ENCODE assay signal across 24 mouse cellular contexts in the genomic region with DNA sequence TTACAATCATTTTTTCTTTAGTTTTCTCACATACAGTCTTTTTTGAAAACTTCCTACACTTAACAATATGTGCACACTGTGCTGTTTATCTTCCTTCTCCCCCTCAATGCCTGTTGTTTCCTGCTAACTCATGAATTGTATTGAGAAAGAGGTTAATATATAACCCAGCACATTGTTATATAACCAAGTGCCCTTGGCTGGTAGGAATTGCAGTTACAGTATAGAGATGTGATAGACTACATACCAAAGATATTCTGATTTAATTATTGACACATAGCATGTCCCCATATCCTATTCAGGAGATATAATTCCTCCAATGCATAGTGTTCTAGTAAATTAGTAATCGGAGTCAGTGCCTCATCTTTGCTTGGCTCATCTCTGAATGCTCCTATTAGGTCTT.
DNase-seq lines count a peak whose midpoint lies in the region; ATAC-seq and TF ChIP-seq lines count a peak whose summit lies in the region.
"Had no signal": no experiment of that assay in that cellular context is flagged by ENCODE, and none has a peak within 500 bp of the region (broad histone marks: within the 10 kb centered on the region; RNA-seq: fewer than 3 reads in every experiment).

No protein-coding gene starts in this region.

- no peak overlapping the region for H3K4me2 ChIP-seq in kidney, embryonic 14.5 days (replicated peaks; ENCODE audit: low read depth, low read length)
- H3K4me2 ChIP-seq in kidney, embryonic 15.5 days = no peak overlapping the region
- H3K4me2 ChIP-seq in kidney, postnatal 0 days (ENCODE audit: low read length) = no peak overlapping the region
- H3K4me2 ChIP-seq in intestine, embryonic 16.5 days (ENCODE audit: low read depth, low read length) = no peak overlapping the region
- H3K4me2 ChIP-seq: embryonic facial prominence, embryonic 13.5 days; embryonic facial prominence, embryonic 15.5 days; forebrain, embryonic 12.5 days had no signal

- TF ChIP-seq POLR2A in kidney, adult 2 months (IDR thresholded peaks at IDR 0.05; ENCODE audit: low read depth, low read length) = no peak

- H3K4me3 ChIP-seq in kidney, adult 2 months (ENCODE audit: insufficient read depth, low read depth, low read length) = no peak overlapping the region
- no peak overlapping the region for H3K4me3 ChIP-seq in kidney, embryonic 14.5 days (ENCODE audit: low read length)
- H3K4me3 ChIP-seq in kidney, embryonic 15.5 days (replicated peaks) = no peak overlapping the region
- no peak overlapping the region for H3K4me3 ChIP-seq in kidney, postnatal 0 days (replicated peaks; ENCODE audit: low read depth, low read length)
- H3K4me3 ChIP-seq in intestine, embryonic 16.5 days (ENCODE audit: low read length) = no peak overlapping the region
- H3K4me3 ChIP-seq: embryonic facial prominence, embryonic 13.5 days; embryonic facial prominence, embryonic 15.5 days; erythroblast, embryonic 14.5 days; forebrain, embryonic 10.5 days; forebrain, embryonic 12.5 days had no signal

- no peak overlapping the region for H3K9ac ChIP-seq in kidney, embryonic 14.5 days (ENCODE audit: low read depth, low read length)
- no peak overlapping the region for H3K9ac ChIP-seq in kidney, embryonic 15.5 days
- H3K9ac ChIP-seq in kidney, postnatal 0 days (ENCODE audit: low read depth, low read length) = no peak overlapping the region
- H3K9ac ChIP-seq in intestine, embryonic 16.5 days (ENCODE audit: low read depth, low read length) = no peak overlapping the region
- H3K9ac ChIP-seq: embryonic facial prominence, embryonic 13.5 days; embryonic facial prominence, embryonic 15.5 days; forebrain, embryonic 12.5 days had no signal

- no peaks in the 10 kb centered on the region for H3K9me3 ChIP-seq in kidney, embryonic 14.5 days (ENCODE audit: control insufficient read depth, low read length)
- no peaks in the 10 kb centered on the region for H3K9me3 ChIP-seq in kidney, embryonic 15.5 days (replicated peaks)
- no peaks in the 10 kb centered on the region for H3K9me3 ChIP-seq in kidney, postnatal 0 days (replicated peaks; ENCODE audit: low read length)
- no peaks in the 10 kb centered on the region for H3K9me3 ChIP-seq in intestine, embryonic 16.5 days (ENCODE audit: control insufficient read depth, low read length)
- H3K9me3 ChIP-seq: embryonic facial prominence, embryonic 13.5 days; embryonic facial prominence, embryonic 15.5 days; forebrain, embryonic 10.5 days; forebrain, embryonic 12.5 days had no signal

- peak; percentile 39 for DNase-seq in kidney, adult 2 months
- no peak for DNase-seq in kidney, adult 18-20 months
- DNase-seq in kidney, postnatal 0 days (ENCODE audit: low spot score) = peak; percentile 4
- no peak for DNase-seq in kidney, postnatal 25 days
- no peak for DNase-seq in ovary, postnatal 14 days (ENCODE audit: low spot score)
- DNase-seq: adrenal gland, adult 2 months; adrenal gland, postnatal 10 days; adrenal gland, postnatal 25 days; cerebellum, adult 11 months; cerebellum, adult 18-20 months; cerebellum, adult 8-10 months; cerebellum, adult 9-11 months; cerebellum, postnatal 14 days; cerebellum, postnatal 36 days; embryo, embryonic 11 days had no signal

- TF ChIP-seq CTCF in kidney, adult 2 months (conservative IDR thresholded peaks at IDR 0.05; ENCODE audit: insufficient read depth, insufficient read length, low read depth, low read length) = no peak
- no peak for TF ChIP-seq CTCF in kidney, postnatal 0 days (IDR thresholded peaks at IDR 0.05; ENCODE audit: low read depth)

- WGBS in kidney, adult 2 months = 84% methylated on average over 1 of the region's 1 CpGs
- WGBS in kidney, embryonic 14.5 days = 98% methylated on average over 1 of the region's 1 CpGs
- 96% methylated on average over 1 of the region's 1 CpGs for WGBS in kidney, embryonic 15.5 days
- 89% methylated on average over 1 of the region's 1 CpGs for WGBS in kidney, postnatal 0 days
- 85% methylated on average over 1 of the region's 1 CpGs for WGBS in intestine, embryonic 16.5 days

- no peaks in the 10 kb centered on the region for H3K36me3 ChIP-seq in kidney, adult 2 months (ENCODE audit: control insufficient read depth, insufficient read depth, low read length)
- H3K36me3 ChIP-seq in kidney, embryonic 14.5 days (ENCODE audit: control insufficient read depth, insufficient read depth, low read length) = no peaks in the 10 kb centered on the region
- no peaks in the 10 kb centered on the region for H3K36me3 ChIP-seq in kidney, embryonic 15.5 days
- no peaks in the 10 kb centered on the region for H3K36me3 ChIP-seq in kidney, postnatal 0 days (ENCODE audit: insufficient read depth, low read length)
- H3K36me3 ChIP-seq in intestine, embryonic 16.5 days (ENCODE audit: control insufficient read depth, insufficient read depth, low read length) = no peaks in the 10 kb centered on the region
- H3K36me3 ChIP-seq: embryonic facial prominence, embryonic 13.5 days; embryonic facial prominence, embryonic 15.5 days; forebrain, embryonic 10.5 days; forebrain, embryonic 12.5 days had no signal

- H3K27ac ChIP-seq in kidney, adult 2 months (ENCODE audit: insufficient read depth, low read depth, low read length) = no peak overlapping the region
- H3K27ac ChIP-seq in kidney, embryonic 14.5 days (ENCODE audit: low read depth, low read length) = no peak overlapping the region
- no peak overlapping the region for H3K27ac ChIP-seq in kidney, embryonic 15.5 days
- no peak overlapping the region for H3K27ac ChIP-seq in kidney, postnatal 0 days
- H3K27ac ChIP-seq in intestine, embryonic 16.5 days (ENCODE audit: low read length) = no peak overlapping the region
- H3K27ac ChIP-seq: embryonic facial prominence, embryonic 13.5 days; embryonic facial prominence, embryonic 15.5 days; forebrain, embryonic 10.5 days; forebrain, embryonic 12.5 days had no signal

- H3K27me3 ChIP-seq in kidney, adult 2 months (replicated peaks; ENCODE audit: control insufficient read depth, insufficient read depth, low read length) = no peaks in the 10 kb centered on the region
- H3K27me3 ChIP-seq in kidney, embryonic 14.5 days (ENCODE audit: control insufficient read depth, insufficient read depth, low read length) = no peaks in the 10 kb centered on the region
- H3K27me3 ChIP-seq in kidney, embryonic 15.5 days = no peaks in the 10 kb centered on the region
- H3K27me3 ChIP-seq in kidney, postnatal 0 days (ENCODE audit: insufficient read depth, low read length) = no peaks in the 10 kb centered on the region
- no peaks in the 10 kb centered on the region for H3K27me3 ChIP-seq in intestine, embryonic 16.5 days (replicated peaks; ENCODE audit: control insufficient read depth, insufficient read depth, low read length)
- H3K27me3 ChIP-seq: embryonic facial prominence, embryonic 13.5 days; embryonic facial prominence, embryonic 15.5 days; forebrain, embryonic 12.5 days had no signal

- ATAC-seq in kidney, embryonic 14.5 days (ENCODE audit: low FRiP score, low TSS enrichment) = no peak
- ATAC-seq in kidney, embryonic 15.5 days (replicated peaks; ENCODE audit: low FRiP score) = peak; percentile 83
- ATAC-seq in kidney, postnatal 0 days (replicated peaks; ENCODE audit: low FRiP score, low read depth) = no peak
- peak; percentile 90 for ATAC-seq in intestine, embryonic 16.5 days
- ATAC-seq: forebrain, embryonic 14.5 days had no signal

- no peaks in the 10 kb centered on the region for H3K4me1 ChIP-seq in kidney, adult 2 months (ENCODE audit: control insufficient read depth, insufficient read depth, low read length)
- H3K4me1 ChIP-seq in kidney, embryonic 14.5 days (ENCODE audit: control insufficient read depth, insufficient read depth, low read length) = no peaks in the 10 kb centered on the region
- H3K4me1 ChIP-seq in kidney, embryonic 15.5 days = no peaks in the 10 kb centered on the region
- no peaks in the 10 kb centered on the region for H3K4me1 ChIP-seq in kidney, postnatal 0 days (replicated peaks; ENCODE audit: insufficient read depth, low read length)
- no peaks in the 10 kb centered on the region for H3K4me1 ChIP-seq in intestine, embryonic 16.5 days (ENCODE audit: control insufficient read depth, insufficient read depth, low read length)
- H3K4me1 ChIP-seq: embryonic facial prominence, embryonic 13.5 days; embryonic facial prominence, embryonic 15.5 days; forebrain, embryonic 10.5 days; forebrain, embryonic 12.5 days had no signal

Comparison
In these comparisons a context has a peak if more than half of its experiments do, and no peak if none do; other contexts are left out.
1. DNase-seq: peak in kidney, adult 2 months (single experiment) and kidney, postnatal 0 days (single experiment); none in kidney, adult 18-20 months (single experiment), kidney, postnatal 25 days (0 of 2) and ovary, postnatal 14 days (single experiment).
2. ATAC-seq: peak in kidney, embryonic 15.5 days (single experiment) and intestine, embryonic 16.5 days (single experiment); none in kidney, embryonic 14.5 days (single experiment) and kidney, postnatal 0 days (single experiment).